Mouse (Mus musculus) liver, postnatal 0 days (tissue): ENCODE measurements around the gene Mlxipl. TPM values are rescaled to one million over a fixed set of nuclear protein-coding genes. Genes with fewer than 3 reads are reported as not detected.

Source experiments
- ATAC-seq: fragments of 200-750 bp; cut with Nextera tagmentation; 2 replicates; pipeline ENCODE4 v1.8.0; 2017; ENCODE audit warnings: mild to moderate bottlenecking, moderate library complexity
- DNase-seq: peaks from one replicate; pipeline ENCODE4 v3.0.0-alpha.2; 2016
- H3K27ac ChIP-seq: fragments of 300-500 bp; sonication (generic); 2 replicates; pipeline ENCODE4 v1.5.1; 2014; ENCODE audit warnings: antibody characterized with exemption, moderate library complexity, mild to moderate bottlenecking, low read depth
- H3K27me3 ChIP-seq: fragments of 300-500 bp; sonication (generic); 2 replicates; pipeline ENCODE4 v1.6.1; 2014; ENCODE audit warnings: low read length, control low read depth, mixed read lengths; ENCODE audit not compliant: insufficient read depth
- H3K36me3 ChIP-seq: fragments of 300-500 bp; sonication (generic); replicated peaks from 2 replicates; pipeline ENCODE4 v1.6.1; 2014; ENCODE audit warnings: mild to moderate bottlenecking, control low read depth, low read length, moderate library complexity, mixed read lengths; ENCODE audit not compliant: insufficient read depth
- H3K4me1 ChIP-seq: fragments of 300-500 bp; sonication (generic); 2 replicates; pipeline ENCODE4 v1.6.1; 2014; ENCODE audit warnings: antibody characterized with exemption, mild to moderate bottlenecking, control low read depth; ENCODE audit not compliant: insufficient read depth
- H3K4me2 ChIP-seq: fragments of 300-500 bp; sonication (generic); 2 replicates; pipeline ENCODE4 v1.6.1; 2014; ENCODE audit warnings: low read depth, mild to moderate bottlenecking, low read length, moderate library complexity, mixed read lengths
- H3K4me3 ChIP-seq: fragments of 300-500 bp; sonication (generic); 2 replicates; pipeline ENCODE4 v1.5.1; 2014; ENCODE audit warnings: low read depth, low read length
- H3K9ac ChIP-seq: fragments of 300-500 bp; sonication (generic); replicated peaks from 2 replicates; pipeline ENCODE4 v1.6.1; 2014; ENCODE audit warnings: mild to moderate bottlenecking, moderate library complexity
- H3K9me3 ChIP-seq: fragments of 300-500 bp; sonication (generic); 2 replicates; pipeline ENCODE4 v1.6.1; 2016; ENCODE audit warnings: mild to moderate bottlenecking, control low read depth, low read length, mixed read lengths
- CTCF ChIP-seq: sonication (generic); IDR thresholded peaks from 2 replicates; pipeline ENCODE4 v1.5.1; 2016; ENCODE audit warnings: antibody characterized with exemption, low read depth
- EP300 ChIP-seq: IDR thresholded peaks from 2 replicates; pipeline ENCODE4 v1.6.1; 2016; ENCODE audit warnings: antibody characterized with exemption, low read depth, mild to moderate bottlenecking
- WGBS: fragments of 180-500 bp; shearing (Covaris S2); extraction: QIAGEN DNeasy Blood & Tissue Kit; methylation state at CpG from one replicate; pipeline ENCODE4 v1.1.7; 2014; ENCODE audit not compliant: insufficient replicate concordance; 5-methylcytosine and 5-hydroxymethylcytosine counted together
- polyA plus RNA-seq: library from polyadenylated mRNA; unstranded; fragments of >200 nt; fragmentation: Nextera tagmentation; extraction: Ambion mirVana; gene quantifications from 2 replicates; pipeline ENCODE4 v1.2.1, GENCODE M21; 2015

Mlxipl gene
- polyA plus RNA-seq, 1 experiment from 2014 or later: 18.2 TPM

DNA sequence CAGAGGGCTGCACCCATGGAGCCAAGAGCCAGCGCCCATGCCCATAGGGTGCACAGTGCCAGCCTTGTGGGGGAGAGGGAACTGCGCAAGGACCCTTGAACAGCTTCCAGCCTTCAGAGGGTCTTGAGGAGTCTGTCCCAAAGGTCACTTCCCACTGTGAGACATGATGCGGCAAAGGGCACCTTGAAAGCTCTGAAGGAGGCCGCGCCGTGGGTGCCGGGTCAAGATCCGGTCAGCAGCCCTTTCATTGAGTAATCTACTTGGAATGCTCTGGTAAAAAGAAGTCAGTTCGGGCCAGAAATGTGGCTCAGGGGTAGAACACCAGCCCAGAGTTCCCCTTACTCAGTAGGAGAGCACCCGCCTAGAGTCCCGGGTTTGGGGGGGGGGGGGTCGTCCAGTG, 24.1 kb downstream of the Mlxipl start:
- DNase-seq (no peak), ATAC-seq (no peak)
- TF ChIP-seq EP300: no peak
- TF ChIP-seq CTCF: no peak
- H3K27me3 ChIP-seq: 0 out of 2 replicates have a peak, but pooled peaks cover 3% of the 10 kb centered on the region
- H3K36me3 ChIP-seq: no peaks in the 10 kb centered on the region
- no peak overlapping the region for H3K4me3 ChIP-seq
- H3K27ac ChIP-seq: no peak overlapping the region
- no peak overlapping the region for H3K4me2 ChIP-seq
- 79% methylated on average over 12 of the region's 12 CpGs for WGBS
- H3K4me1 ChIP-seq: peaks cover 11% of the 10 kb centered on the region
- no peak overlapping the region for H3K9ac ChIP-seq
- H3K9me3 ChIP-seq: no peaks in the 10 kb centered on the region

DNA sequence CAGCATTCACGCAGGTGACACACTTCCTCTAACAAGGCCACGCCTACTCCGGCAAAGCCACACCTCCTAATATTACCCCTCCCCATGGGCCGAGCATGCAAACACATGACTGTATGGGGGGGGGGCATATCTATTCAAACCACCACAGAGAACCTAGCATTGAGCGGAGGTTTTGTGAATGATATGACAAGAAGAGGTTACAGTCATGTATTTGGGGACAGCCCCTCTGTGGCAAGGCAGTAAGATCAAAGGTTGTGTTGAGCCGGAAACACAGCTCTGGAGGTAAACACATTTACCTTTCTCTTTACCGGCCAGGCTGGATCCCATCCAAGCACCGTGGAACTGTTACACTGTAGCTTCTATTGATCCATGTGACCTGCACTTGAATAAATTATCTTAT, 25.6 kb downstream of the Mlxipl start:
- Histone ChIP-seq H3K4me3 (no peak overlapping the region), H3K4me1 (peaks cover 8% of the 10 kb centered on the region), H3K9me3 (no peaks in the 10 kb centered on the region), H3K9ac (no peak overlapping the region), H3K4me2 (no peak overlapping the region), H3K27me3 (no peaks in the 10 kb centered on the region), H3K36me3 (no peaks in the 10 kb centered on the region), H3K27ac (peak overlapping the region; percentile 58)
- DNase-seq (peak; percentile 75), ATAC-seq (peak; percentile 92)
- TF ChIP-seq EP300: no peak
- TF ChIP-seq CTCF: no peak
- WGBS: 56% methylated on average over 8 of the region's 8 CpGs

- no peak overlapping the region for H3K4me2 ChIP-seq
- DNase-seq (peak; percentile 71), ATAC-seq (peak; percentile 26)
- no peaks in the 10 kb centered on the region for H3K36me3 ChIP-seq
- no peak overlapping the region for H3K27ac ChIP-seq
- no peak overlapping the region for H3K4me3 ChIP-seq
- H3K9ac ChIP-seq: no peak overlapping the region
- no peaks in the 10 kb centered on the region for H3K27me3 ChIP-seq
- 12% methylated on average over 6 of the region's 6 CpGs for WGBS
- H3K4me1 ChIP-seq: peaks cover 4% of the 10 kb centered on the region
- no peak for TF ChIP-seq EP300
- peak; percentile 89 for TF ChIP-seq CTCF
- H3K9me3 ChIP-seq: no peaks in the 10 kb centered on the region
Observed at GRCm38 (mm10) chr5:135118589-135119081, 28.9 kb downstream of the Mlxipl start.

- no peak for DNase-seq
Observed at GRCm38 (mm10) chr5:135120753-135121152, 31.1 kb downstream of the Mlxipl start.

GRCm38 (mm10) chr5:135126121-135126520, 36.4 kb downstream of the Mlxipl start:
- H3K9me3 ChIP-seq: no peaks in the 10 kb centered on the region

More at GRCm38 (mm10) chr5:135120753-135121152, 31.1 kb downstream of the Mlxipl start:
- Histone ChIP-seq H3K9ac (no peak overlapping the region), H3K27me3 (no peaks in the 10 kb centered on the region), H3K4me2 (no peak overlapping the region), H3K4me3 (no peak overlapping the region), H3K36me3 (no peaks in the 10 kb centered on the region), H3K9me3 (no peaks in the 10 kb centered on the region), H3K4me1 (peaks cover 4% of the 10 kb centered on the region), H3K27ac (no peak overlapping the region)
- WGBS: 60% methylated on average over 4 of the region's 4 CpGs
- no peak for ATAC-seq
- TF ChIP-seq CTCF: peak; percentile 37
- TF ChIP-seq EP300: no peak

DNA sequence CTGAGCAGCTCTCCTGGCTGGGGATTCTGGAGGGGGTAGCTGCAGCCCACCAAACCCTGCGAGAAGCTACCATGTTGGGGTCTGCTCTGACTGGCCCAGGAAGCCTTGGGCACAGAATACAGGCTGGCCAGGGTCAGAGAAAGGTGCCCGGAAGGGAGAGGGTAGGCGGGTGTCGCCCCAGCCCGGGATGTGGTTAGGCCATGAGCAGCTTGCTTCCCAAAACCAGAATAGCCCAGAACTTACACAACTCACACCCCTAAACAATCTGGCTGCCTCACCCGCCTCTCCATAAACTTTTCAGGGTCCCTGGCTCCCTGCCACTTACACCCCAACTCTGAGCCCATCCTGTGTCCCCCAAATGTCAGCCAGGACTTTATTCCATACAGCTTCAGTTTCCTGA, 38.0 kb downstream of the Mlxipl start:
- H3K9ac ChIP-seq: no peak overlapping the region
- 0 out of 2 replicates have a peak, but pooled peaks cover 6% of the 10 kb centered on the region for H3K36me3 ChIP-seq
- no peaks in the 10 kb centered on the region for H3K4me1 ChIP-seq
- H3K4me3 ChIP-seq: no peak overlapping the region
- H3K27me3 ChIP-seq: 0 out of 2 replicates have a peak, but pooled peaks cover under 1% of the 10 kb centered on the region
- no peak overlapping the region for H3K27ac ChIP-seq
- WGBS: 54% methylated on average over 6 of the region's 6 CpGs
- TF ChIP-seq CTCF: no peak
- no peak for TF ChIP-seq EP300
- H3K4me2 ChIP-seq: no peak overlapping the region
- ATAC-seq (no peak), DNase-seq (no peak)
- no peaks in the 10 kb centered on the region for H3K9me3 ChIP-seq

More at GRCm38 (mm10) chr5:135126121-135126520, 36.4 kb downstream of the Mlxipl start:
- DNase-seq: no peak
- TF ChIP-seq EP300 (no peak), CTCF (no peak)
- Histone ChIP-seq H3K4me2 (no peak overlapping the region), H3K36me3 (0 out of 2 replicates have a peak, but pooled peaks cover 6% of the 10 kb centered on the region), H3K4me1 (no peaks in the 10 kb centered on the region), H3K27me3 (no peaks in the 10 kb centered on the region), H3K9ac (no peak overlapping the region), H3K4me3 (no peak overlapping the region), H3K27ac (no peak overlapping the region)
- WGBS: 65% methylated on average over 6 of the region's 6 CpGs
- ATAC-seq: no peak

DNA sequence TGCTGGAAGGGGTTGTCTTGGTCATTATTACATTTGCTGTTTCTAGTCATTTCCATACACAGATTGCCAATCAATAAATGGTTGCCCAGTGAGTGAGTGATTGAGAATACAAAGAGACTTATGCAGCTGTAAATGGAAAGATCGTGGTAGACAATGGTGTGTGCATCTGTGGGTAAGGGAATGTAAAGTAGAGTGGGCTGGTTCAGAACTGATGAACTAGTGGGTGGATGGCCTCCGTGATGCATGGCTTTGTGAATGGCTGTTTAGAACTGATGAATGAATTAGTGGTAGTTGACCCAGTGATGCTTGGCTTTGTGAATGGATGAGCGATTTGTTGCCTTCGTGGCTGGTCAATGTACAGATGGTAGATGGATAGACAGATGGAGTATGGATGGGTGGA, 40.1 kb downstream of the Mlxipl start:
- TF ChIP-seq EP300: no peak
- no peak for TF ChIP-seq CTCF
- no peak overlapping the region for H3K9ac ChIP-seq
- H3K9me3 ChIP-seq: no peaks in the 10 kb centered on the region
- 0 out of 2 replicates have a peak, but pooled peaks cover 6% of the 10 kb centered on the region for H3K36me3 ChIP-seq
- no peak overlapping the region for H3K4me2 ChIP-seq
- H3K27me3 ChIP-seq: peaks cover 10% of the 10 kb centered on the region; the same call in 1 of the 2 replicates
- DNase-seq (no peak), ATAC-seq (no peak)
- H3K4me1 ChIP-seq: peaks cover 10% of the 10 kb centered on the region; the same call in 1 of the 2 replicates
- no peak overlapping the region for H3K27ac ChIP-seq
- H3K4me3 ChIP-seq: no peak overlapping the region
- 74% methylated on average over 4 of the region's 4 CpGs for WGBS
